Mouse (Mus musculus) liver, embryonic 11.5 days (tissue): Measurements from ENCODE around the gene Fanci. TPM values are rescaled to one million over a fixed set of nuclear protein-coding genes. Genes with fewer than 3 reads are reported as not detected.

Experiments
- ATAC-seq: fragments of 200-750 bp; cut with Nextera tagmentation; replicated peaks from 2 replicates; pipeline ENCODE4 v1.8.0; 2017; ENCODE audit warnings: moderate number of reproducible peaks, mild to moderate bottlenecking, moderate TSS enrichment, moderate library complexity; ENCODE audit not compliant: low FRiP score
- DNase-seq: peaks from one replicate; pipeline ENCODE4 v3.0.0-alpha.2; 2017; ENCODE audit warnings: low spot score
- H3K27ac ChIP-seq: fragments of 300-500 bp; sonication (generic); 2 replicates; pipeline ENCODE4 v1.5.1; 2014; ENCODE audit warnings: mild to moderate bottlenecking, low read depth, low read length, control low read depth
- H3K27me3 ChIP-seq: fragments of 300-500 bp; sonication (generic); replicated peaks from 2 replicates; pipeline ENCODE4 v1.6.1; 2014; ENCODE audit warnings: low read length, mixed read lengths; ENCODE audit not compliant: control insufficient read depth, insufficient read depth
- H3K36me3 ChIP-seq: fragments of 300-500 bp; sonication (generic); 2 replicates; pipeline ENCODE4 v1.6.1; 2014; ENCODE audit warnings: mild to moderate bottlenecking, low read length, moderate library complexity, mixed read lengths; ENCODE audit not compliant: control insufficient read depth, insufficient read depth
- H3K4me1 ChIP-seq: fragments of 300-500 bp; sonication (generic); replicated peaks from 2 replicates; pipeline ENCODE4 v1.6.1; 2014; ENCODE audit warnings: low read length, mixed read lengths; ENCODE audit not compliant: control insufficient read depth, insufficient read depth
- H3K4me2 ChIP-seq: fragments of 300-500 bp; sonication (generic); 2 replicates; pipeline ENCODE4 v1.6.1; 2014; ENCODE audit warnings: mild to moderate bottlenecking, control low read depth, moderate library complexity
- H3K4me3 ChIP-seq: fragments of 300-500 bp; sonication (generic); 2 replicates; pipeline ENCODE4 v1.5.1; 2014; ENCODE audit warnings: low read depth, low read length, control low read depth
- H3K9ac ChIP-seq: fragments of 300-500 bp; sonication (generic); 2 replicates; pipeline ENCODE4 v1.6.1; 2014; ENCODE audit warnings: low read depth, low read length, control low read depth
- H3K9me3 ChIP-seq: fragments of 300-500 bp; sonication (generic); 2 replicates; pipeline ENCODE4 v1.6.1; 2016; ENCODE audit warnings: low read length, inconsistent platforms, mixed read lengths; ENCODE audit not compliant: control insufficient read depth
- WGBS: fragments of 180-500 bp; shearing (Covaris S2); extraction: QIAGEN DNeasy Blood & Tissue Kit; methylation state at CpG from one replicate; pipeline ENCODE4 v1.1.7; 2014; 5-methylcytosine and 5-hydroxymethylcytosine counted together
- polyA plus RNA-seq: library from polyadenylated mRNA; unstranded; fragments of >200 nt; fragmentation: Nextera tagmentation; extraction: Ambion mirVana; gene quantifications from 2 replicates; pipeline ENCODE4 v1.2.1, GENCODE M21; 2014

Fanci gene
- polyA plus RNA-seq, 1 experiment from 2014 or later = 17.2 TPM

DNA sequence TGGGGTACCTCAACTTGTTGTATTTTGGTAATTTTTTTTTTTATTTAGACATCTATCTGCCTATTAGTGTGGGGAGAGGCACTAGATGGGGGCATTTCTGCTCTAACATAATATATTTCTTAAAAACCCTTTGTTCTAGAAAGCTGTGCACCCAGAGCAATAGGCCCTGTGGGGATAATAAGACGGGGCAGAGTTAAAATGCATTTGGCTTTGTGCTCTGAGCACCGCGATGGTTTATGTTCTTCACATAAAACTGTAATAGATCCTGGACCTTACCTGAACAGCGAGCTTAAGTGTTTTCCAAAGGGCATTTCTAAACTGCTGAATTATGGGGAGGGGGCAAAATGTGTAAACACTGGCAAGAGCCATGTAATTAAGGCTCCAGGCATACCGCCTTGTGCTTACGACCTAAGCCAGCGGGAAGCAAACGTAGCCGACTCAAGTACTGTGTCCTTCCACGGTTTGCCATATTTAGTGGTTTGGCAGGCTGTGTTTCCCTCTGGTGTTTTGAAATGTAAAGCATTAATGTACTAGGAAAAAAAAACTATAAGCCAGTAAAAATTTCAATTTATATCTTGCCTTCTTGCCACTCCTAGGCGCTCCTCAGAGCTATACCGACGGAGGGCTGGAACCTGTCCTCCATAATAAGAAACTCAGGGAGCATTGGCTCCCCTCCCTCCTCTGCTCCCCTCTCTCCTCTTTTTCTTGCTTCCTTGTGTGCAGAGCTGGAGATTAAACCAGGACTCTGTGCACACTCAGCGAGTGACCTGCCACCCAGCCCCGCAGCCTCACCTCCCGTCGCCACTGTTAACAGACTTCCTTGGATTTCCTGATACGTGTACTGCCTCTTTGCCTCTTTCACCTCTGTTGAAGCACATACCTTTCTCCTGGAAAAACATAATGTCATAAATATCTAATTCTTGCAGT lies 23.0 kb downstream of the Fanci start:
- Histone ChIP-seq H3K4me1 (no peaks in the 10 kb centered on the region), H3K4me2 (no peak overlapping the region), H3K27ac (no peak overlapping the region), H3K4me3 (no peak overlapping the region), H3K9me3 (no peaks in the 10 kb centered on the region), H3K36me3 (no peaks in the 10 kb centered on the region; the same call in 1 of the 2 replicates), H3K27me3 (no peaks in the 10 kb centered on the region), H3K9ac (no peak overlapping the region)
- ATAC-seq = no peak
- DNase-seq = no peak
- WGBS = 90% methylated on average over 18 of the region's 18 CpGs

DNA sequence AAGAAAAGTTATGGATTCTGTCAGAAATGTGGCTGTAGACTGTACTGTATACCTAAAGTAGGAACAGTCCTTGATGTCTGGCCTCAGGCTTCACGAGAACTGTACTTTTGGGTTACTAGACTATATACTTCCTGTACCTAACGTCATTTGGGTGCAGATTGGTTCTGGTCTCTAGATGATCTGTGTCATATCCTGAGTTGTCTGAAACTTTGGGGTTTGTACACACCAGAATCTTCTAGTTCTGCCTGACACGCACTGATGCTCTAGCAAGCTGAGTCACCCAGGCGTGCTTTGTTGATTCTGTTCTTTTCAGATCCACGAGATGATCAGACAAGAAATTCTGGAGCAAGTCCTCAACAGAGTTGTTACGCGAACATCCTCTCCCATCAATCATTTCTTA lies 28.2 kb downstream of the Fanci start:
- Histone ChIP-seq H3K36me3 (peaks cover 2% of the 10 kb centered on the region; the same call in 1 of the 2 replicates), H3K27me3 (no peaks in the 10 kb centered on the region), H3K27ac (no peak overlapping the region), H3K4me2 (no peak overlapping the region), H3K9ac (no peak overlapping the region), H3K4me3 (no peak overlapping the region), H3K4me1 (no peaks in the 10 kb centered on the region), H3K9me3 (no peaks in the 10 kb centered on the region)
- DNase-seq (no peak), ATAC-seq (no peak)
- 87% methylated on average over 7 of the region's 7 CpGs for WGBS

DNA sequence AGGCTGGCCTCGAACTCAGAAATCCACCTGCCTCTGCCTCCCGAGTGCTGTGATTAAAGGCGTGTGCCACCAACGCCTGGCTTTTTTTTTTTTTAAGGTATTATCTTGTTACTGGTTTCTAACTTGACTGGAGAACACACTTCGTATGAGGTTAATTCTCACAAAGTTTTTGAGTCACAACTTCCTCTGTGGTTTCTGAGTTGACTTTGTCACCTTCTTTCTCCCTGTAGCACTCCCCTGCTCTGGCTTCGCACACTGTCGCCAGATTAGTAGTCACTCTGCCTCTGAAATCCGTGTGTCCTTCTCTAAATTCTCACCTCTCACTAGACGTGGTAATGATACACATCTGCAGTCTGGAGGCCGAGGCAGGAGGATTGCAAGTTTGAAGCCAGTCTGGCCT lies 31.1 kb downstream of the Fanci start:
- ATAC-seq = no peak
- Histone ChIP-seq H3K27me3 (no peaks in the 10 kb centered on the region), H3K4me3 (no peak overlapping the region), H3K9me3 (no peaks in the 10 kb centered on the region), H3K36me3 (peaks cover 2% of the 10 kb centered on the region; the same call in 1 of the 2 replicates), H3K4me1 (no peaks in the 10 kb centered on the region), H3K4me2 (no peak overlapping the region), H3K9ac (no peak overlapping the region), H3K27ac (no peak overlapping the region)
- WGBS = 81% methylated on average over 10 of the region's 10 CpGs
- no peak for DNase-seq

DNA sequence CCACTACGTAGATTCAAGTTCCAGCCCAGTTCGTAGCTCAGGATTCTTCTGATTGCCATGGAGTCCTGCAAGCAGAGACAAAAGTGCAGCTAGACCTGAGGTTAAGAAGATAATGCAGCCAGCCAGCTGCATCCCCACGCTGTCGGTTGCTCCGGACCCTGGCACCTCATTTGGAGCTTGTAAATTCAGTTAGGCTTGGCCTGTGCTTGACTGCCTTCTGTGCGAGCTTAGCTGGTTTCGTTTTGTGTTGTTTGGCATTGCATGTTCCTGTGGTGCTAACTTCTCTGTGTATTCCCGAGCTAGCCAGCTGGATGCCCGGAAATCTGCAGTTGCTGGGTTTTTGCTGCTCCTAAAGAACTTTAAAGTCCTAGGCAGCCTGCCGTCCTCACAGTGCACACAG lies 34.1 kb downstream of the Fanci start:
- Histone ChIP-seq H3K27ac (no peak overlapping the region), H3K27me3 (no peaks in the 10 kb centered on the region), H3K9me3 (no peaks in the 10 kb centered on the region), H3K9ac (no peak overlapping the region), H3K4me2 (no peak overlapping the region), H3K4me1 (no peaks in the 10 kb centered on the region), H3K4me3 (no peak overlapping the region), H3K36me3 (no peaks in the 10 kb centered on the region)
- ATAC-seq (no peak), DNase-seq (no peak)
- 87% methylated on average over 10 of the region's 10 CpGs for WGBS

DNA sequence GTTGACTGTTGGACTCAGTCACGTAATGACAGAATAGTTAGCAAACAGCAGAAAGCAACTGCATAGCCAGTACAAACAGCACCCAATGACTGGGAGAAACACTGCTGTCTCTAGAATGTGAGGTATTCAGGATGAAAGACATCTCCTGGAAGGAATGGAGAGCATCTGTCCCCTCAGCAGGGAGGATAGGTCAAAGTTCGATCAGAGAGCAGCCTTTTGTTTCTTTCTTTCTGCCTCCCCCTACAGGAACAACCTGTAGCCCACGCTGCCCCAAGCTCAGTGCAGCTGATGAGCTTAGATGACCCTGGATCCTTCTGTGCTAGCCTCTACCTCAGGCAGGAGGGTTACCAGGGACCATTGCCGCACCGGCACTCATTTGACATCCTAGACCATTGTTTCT lies 36.5 kb downstream of the Fanci start:
- no peak for DNase-seq
- H3K4me2 ChIP-seq = no peak overlapping the region
- ATAC-seq = no peak
- no peaks in the 10 kb centered on the region for H3K4me1 ChIP-seq
- no peak overlapping the region for H3K4me3 ChIP-seq
- H3K36me3 ChIP-seq = peaks cover 3% of the 10 kb centered on the region; the same call in 1 of the 2 replicates
- no peaks in the 10 kb centered on the region for H3K9me3 ChIP-seq
- no peaks in the 10 kb centered on the region for H3K27me3 ChIP-seq
- 64% methylated on average over 5 of the region's 5 CpGs for WGBS
- H3K9ac ChIP-seq = no peak overlapping the region
- H3K27ac ChIP-seq = no peak overlapping the region

DNA sequence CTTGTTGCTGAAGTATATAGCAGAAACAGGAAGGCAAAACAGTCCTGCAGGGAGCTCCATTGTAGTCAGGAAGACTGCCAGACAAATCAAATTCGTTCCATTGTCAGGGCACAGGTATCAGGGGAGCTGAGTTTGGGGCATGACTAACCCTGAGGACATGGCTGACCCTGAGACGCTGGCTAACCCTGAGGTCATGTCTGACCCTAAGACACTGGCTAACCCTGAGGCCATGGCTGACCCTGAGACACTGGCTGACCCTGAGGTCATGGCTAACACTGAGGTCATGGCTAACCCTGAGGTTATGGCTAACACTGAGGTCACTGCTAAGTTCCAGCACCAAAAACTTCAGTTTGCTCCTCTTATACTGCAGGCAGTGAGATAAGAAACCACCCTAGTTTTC lies 48.3 kb downstream of the Fanci start:
- DNase-seq (no peak), ATAC-seq (no peak)
- no peak overlapping the region for H3K27ac ChIP-seq
- no peak overlapping the region for H3K9ac ChIP-seq
- 80% methylated on average over 2 of the region's 2 CpGs for WGBS
- H3K36me3 ChIP-seq = peaks cover 17% of the 10 kb centered on the region
- no peak overlapping the region for H3K4me3 ChIP-seq
- no peaks in the 10 kb centered on the region for H3K4me1 ChIP-seq
- no peaks in the 10 kb centered on the region for H3K9me3 ChIP-seq
- no peak overlapping the region for H3K4me2 ChIP-seq
- no peaks in the 10 kb centered on the region for H3K27me3 ChIP-seq

DNA sequence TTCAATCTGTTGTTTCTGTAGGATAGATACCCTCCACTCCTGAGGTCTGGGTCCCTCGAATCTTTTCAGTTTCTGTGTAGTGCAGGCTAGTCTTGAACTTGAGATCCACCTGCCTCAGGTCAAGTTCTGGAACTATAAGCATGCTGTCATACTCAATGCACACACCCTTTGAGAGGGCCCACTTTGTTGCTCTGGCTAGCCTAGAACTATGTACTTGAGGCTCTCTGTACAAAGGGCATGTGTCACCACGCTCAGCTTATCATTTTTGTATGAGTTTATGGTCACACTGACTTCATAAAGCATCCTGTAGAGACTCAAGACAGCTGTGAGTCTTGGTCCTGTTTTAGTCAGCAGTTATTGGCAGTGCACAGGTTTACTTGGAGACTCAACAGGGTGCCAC lies 55.3 kb downstream of the Fanci start:
- Histone ChIP-seq H3K9ac (no peak overlapping the region), H3K4me2 (no peak overlapping the region), H3K27ac (no peak overlapping the region), H3K9me3 (no peaks in the 10 kb centered on the region), H3K4me1 (no peaks in the 10 kb centered on the region), H3K36me3 (peaks cover 39% of the 10 kb centered on the region), H3K4me3 (no peak overlapping the region), H3K27me3 (no peaks in the 10 kb centered on the region)
- no peak for ATAC-seq
- 81% methylated on average over 2 of the region's 2 CpGs for WGBS
- no peak for DNase-seq

DNA sequence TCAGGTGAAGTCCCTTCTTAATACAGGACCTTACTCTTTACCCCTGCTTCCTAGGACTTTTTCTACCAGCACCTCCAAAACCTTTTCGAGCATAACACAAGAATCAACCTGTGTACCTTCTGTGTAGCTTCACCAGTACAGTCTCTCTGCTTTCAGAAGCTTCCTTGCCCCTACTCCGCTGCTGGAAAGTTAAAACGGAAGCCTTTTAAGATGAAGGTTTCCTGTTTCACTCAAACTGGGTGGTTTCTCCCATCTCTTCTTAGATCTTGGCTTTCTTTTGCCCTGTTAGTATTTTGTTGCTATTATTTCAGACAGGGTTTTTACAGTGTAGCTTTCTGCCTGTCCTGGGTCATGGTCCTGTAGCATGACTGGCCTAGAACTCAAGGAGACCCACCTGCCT lies 55.8 kb downstream of the Fanci start:
- Histone ChIP-seq H3K36me3 (peaks cover 41% of the 10 kb centered on the region), H3K9me3 (no peaks in the 10 kb centered on the region), H3K4me1 (no peaks in the 10 kb centered on the region), H3K4me2 (no peak overlapping the region), H3K4me3 (no peak overlapping the region), H3K9ac (no peak overlapping the region), H3K27ac (no peak overlapping the region), H3K27me3 (no peaks in the 10 kb centered on the region)
- DNase-seq (no peak), ATAC-seq (no peak)
- WGBS = 82% methylated on average over 3 of the region's 3 CpGs

DNA sequence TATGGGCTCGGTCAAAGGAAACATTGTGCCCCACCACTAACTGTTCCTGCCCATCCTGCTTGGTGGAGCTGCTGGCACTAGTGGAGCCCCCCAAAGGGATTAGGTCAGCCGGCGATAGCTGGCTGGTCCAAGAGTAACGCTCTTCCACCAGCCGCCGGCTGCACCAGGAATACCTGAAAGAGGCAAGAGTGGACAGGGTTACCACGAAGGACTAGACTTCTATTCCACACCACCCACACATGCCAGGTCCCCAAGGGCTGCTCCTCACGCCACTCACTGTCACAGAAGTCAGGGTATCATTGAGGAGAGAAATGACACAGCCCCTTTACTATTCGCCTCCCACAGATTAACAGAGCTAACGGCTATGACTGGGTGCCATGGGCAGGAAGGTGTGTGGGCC lies 70.0 kb downstream of the Fanci start:
- Histone ChIP-seq H3K4me2 (no peak overlapping the region), H3K9me3 (no peaks in the 10 kb centered on the region), H3K4me3 (no peak overlapping the region), H3K27ac (no peak overlapping the region), H3K4me1 (peaks cover 19% of the 10 kb centered on the region), H3K9ac (no peak overlapping the region), H3K36me3 (peaks cover 53% of the 10 kb centered on the region), H3K27me3 (no peaks in the 10 kb centered on the region)
- no peak for ATAC-seq
- DNase-seq = no peak
- WGBS = 89% methylated on average over 10 of the region's 10 CpGs
